Mouse (Mus musculus) liver, adult 2 months (tissue): Measurements from ENCODE around the gene Cngb1.

Source experiments
- CTCF ChIP-seq: fragments of 200-500 bp; IDR thresholded peaks from 2 replicates; pipeline ENCODE4 v1.5.1; 2011; ENCODE audit warnings: low read depth, low read length, control low read depth
- POLR2A ChIP-seq: fragments of 200-500 bp; IDR thresholded peaks from 2 replicates; pipeline ENCODE4 v1.6.1; 2011; ENCODE audit warnings: low read length, control low read depth; ENCODE audit not compliant: insufficient read depth; ENCODE audit errors: extremely low read depth

GRCm38 (mm10) chr8:95320224-95321139 is 14.1 kb upstream of the Cngb1 start:
- no peak for TF ChIP-seq POLR2A
- TF ChIP-seq CTCF: peak; percentile 55
